Mouse (Mus musculus): ENCODE measurements around the gene Abca1. TPM values are rescaled to one million over a fixed set of nuclear protein-coding genes. Genes with fewer than 3 reads are reported as not detected.

Gene Abca1
- polyA plus RNA-seq, 1 experiment from 2014 or later = 4.2 TPM

GRCm38 (mm10) chr4:53043819-53044218 lies 115.9 kb downstream of the Abca1 start:
- H3K9me3 ChIP-seq = no peaks in the 10 kb centered on the region
- DNase-seq (ENCODE audit: low spot score) = no peak
- WGBS = 77% methylated on average over 8 of the region's 8 CpGs
- H3K4me3 ChIP-seq = no peak overlapping the region
- H3K4me1 ChIP-seq = peaks cover 8% of the 10 kb centered on the region
- no peak overlapping the region for H3K27ac ChIP-seq
- H3K36me3 ChIP-seq = peaks cover 17% of the 10 kb centered on the region
- no peaks in the 10 kb centered on the region for H3K27me3 ChIP-seq (ENCODE audit: insufficient read depth, poor library complexity, severe bottlenecking)

GRCm38 (mm10) chr4:53030326-53030948 lies 129.3 kb downstream of the Abca1 start:
- H3K36me3 ChIP-seq = no peaks in the 10 kb centered on the region
- no peaks in the 10 kb centered on the region for H3K9me3 ChIP-seq
- H3K27ac ChIP-seq = no peak overlapping the region
- no peaks in the 10 kb centered on the region for H3K27me3 ChIP-seq (ENCODE audit: insufficient read depth, poor library complexity, severe bottlenecking)
- 65% methylated on average over 8 of the region's 8 CpGs for WGBS
- no peak overlapping the region for H3K4me3 ChIP-seq
- DNase-seq (ENCODE audit: low spot score) = no peak
- H3K4me1 ChIP-seq = no peaks in the 10 kb centered on the region

DNA sequence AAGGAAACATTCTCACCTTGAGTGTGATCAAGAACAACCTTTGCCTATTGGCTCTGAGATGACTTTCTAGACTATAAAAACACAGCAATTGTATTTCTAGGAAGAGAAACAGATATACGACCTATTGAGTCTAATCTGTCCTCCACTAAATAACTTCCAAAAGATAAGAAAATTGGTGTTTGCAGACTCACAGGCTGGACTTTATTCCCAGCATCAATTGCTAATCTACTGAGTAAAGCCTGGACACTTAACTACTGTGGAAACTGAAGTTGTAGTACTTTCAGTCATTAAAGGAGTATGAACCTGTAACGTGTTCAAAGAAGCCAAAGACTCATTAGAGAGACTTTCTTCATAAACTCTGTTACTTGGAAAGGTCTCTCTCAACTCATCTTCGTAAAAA lies 131.9 kb downstream of the Abca1 start:
- DNase-seq (ENCODE audit: low spot score) = no peak
- no peaks in the 10 kb centered on the region for H3K9me3 ChIP-seq
- H3K27me3 ChIP-seq (ENCODE audit: insufficient read depth, poor library complexity, severe bottlenecking) = no peaks in the 10 kb centered on the region
- H3K4me3 ChIP-seq = no peak overlapping the region
- WGBS = 73% methylated on average over 3 of the region's 3 CpGs
- H3K27ac ChIP-seq = no peak overlapping the region
- H3K4me1 ChIP-seq = peaks cover 3% of the 10 kb centered on the region; the same call in 1 of the 2 replicates
- H3K36me3 ChIP-seq = peaks cover 12% of the 10 kb centered on the region

DNA sequence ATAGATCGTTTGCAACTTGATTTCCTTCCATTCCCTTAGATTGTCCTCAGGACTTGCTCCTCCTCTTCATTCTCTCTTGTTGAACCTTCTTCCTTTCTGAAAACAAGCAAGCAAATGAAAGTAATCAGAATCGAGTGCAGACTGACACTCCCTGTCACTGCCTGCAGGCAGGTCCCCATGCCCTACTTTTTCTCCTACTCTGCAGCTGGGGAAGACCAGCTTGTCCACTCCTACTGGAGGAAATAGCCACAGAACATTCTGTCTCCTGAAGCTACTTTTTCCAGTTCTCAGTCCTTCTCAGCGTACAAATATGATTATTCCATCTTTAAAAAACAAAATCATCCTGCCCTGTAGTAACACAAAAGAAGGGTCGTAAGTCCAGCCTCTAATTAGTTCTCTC lies 135.3 kb downstream of the Abca1 start:
- no peak for DNase-seq (ENCODE audit: low spot score)
- Histone ChIP-seq H3K36me3 (peaks cover 37% of the 10 kb centered on the region), H3K4me3 (no peak overlapping the region), H3K27me3 (ENCODE audit: insufficient read depth, poor library complexity, severe bottlenecking) (no peaks in the 10 kb centered on the region), H3K9me3 (no peaks in the 10 kb centered on the region), H3K27ac (no peak overlapping the region), H3K4me1 (peaks cover 3% of the 10 kb centered on the region; the same call in 1 of the 2 replicates)
- WGBS = 89% methylated on average over 4 of the region's 4 CpGs

- Histone ChIP-seq H3K9me3 (no peaks in the 10 kb centered on the region), H3K36me3 (peaks cover 46% of the 10 kb centered on the region), H3K27me3 (ENCODE audit: insufficient read depth, poor library complexity, severe bottlenecking) (no peaks in the 10 kb centered on the region), H3K27ac (no peak overlapping the region), H3K4me1 (peaks cover 3% of the 10 kb centered on the region; the same call in 1 of the 2 replicates), H3K4me3 (no peak overlapping the region)
- no peak for DNase-seq (ENCODE audit: low spot score)
- WGBS = 83% methylated on average over 14 of the region's 14 CpGs
Measured at GRCm38 (mm10) chr4:53023189-53023925, 136.3 kb downstream of the Abca1 start.

DNA sequence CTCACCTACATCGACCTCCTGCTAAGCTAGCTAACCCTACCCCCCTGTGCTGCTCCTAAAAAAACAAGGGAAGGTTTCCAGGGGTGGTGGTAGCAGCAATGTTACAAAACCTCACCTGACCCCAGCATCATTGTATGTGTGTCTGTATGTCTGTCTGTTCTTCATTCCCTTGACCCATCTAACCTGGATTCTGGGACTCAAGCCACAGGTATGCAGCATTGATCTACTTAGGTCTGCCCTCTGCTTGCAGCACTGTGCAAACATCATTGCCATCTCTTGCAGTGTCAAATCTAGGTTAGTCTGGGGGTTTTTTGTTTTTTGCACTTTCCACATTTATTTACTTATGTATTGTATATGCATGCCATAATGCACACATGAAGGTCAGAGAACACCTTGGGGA lies 141.3 kb downstream of the Abca1 start:
- H3K4me3 ChIP-seq = no peak overlapping the region
- H3K9me3 ChIP-seq = peaks cover 8% of the 10 kb centered on the region; the same call in 1 of the 2 replicates
- no peak for DNase-seq (ENCODE audit: low spot score)
- WGBS = 88% methylated on average over 1 of the region's 1 CpGs
- H3K27ac ChIP-seq = no peak overlapping the region
- H3K36me3 ChIP-seq = peaks cover 81% of the 10 kb centered on the region
- no peaks in the 10 kb centered on the region for H3K27me3 ChIP-seq (ENCODE audit: insufficient read depth, poor library complexity, severe bottlenecking)
- H3K4me1 ChIP-seq = no peaks in the 10 kb centered on the region

DNA sequence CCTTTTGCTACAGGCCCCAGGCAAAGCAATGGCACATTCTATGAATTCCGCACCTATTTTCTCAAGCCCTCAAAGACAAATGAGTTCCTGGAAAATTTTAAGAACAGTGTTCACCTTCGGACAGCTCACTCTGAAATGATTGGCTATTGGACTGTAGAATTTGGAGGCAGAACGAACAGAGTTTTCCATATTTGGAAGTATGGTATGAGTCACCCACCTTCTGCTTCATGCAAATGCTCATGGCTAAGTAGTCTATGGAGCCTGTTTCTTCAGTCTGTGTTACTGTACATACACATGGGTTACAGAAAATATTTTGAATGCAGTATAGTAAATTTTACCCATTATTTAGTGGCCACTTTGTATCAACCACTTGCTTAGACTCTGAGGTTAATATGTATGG lies 144.7 kb downstream of the Abca1 start:
- 94% methylated on average over 3 of the region's 3 CpGs for WGBS
- Histone ChIP-seq H3K4me3 (no peak overlapping the region), H3K9me3 (peaks cover 8% of the 10 kb centered on the region; the same call in 1 of the 2 replicates), H3K27me3 (ENCODE audit: insufficient read depth, poor library complexity, severe bottlenecking) (no peaks in the 10 kb centered on the region), H3K4me1 (peaks cover 4% of the 10 kb centered on the region; the same call in 1 of the 2 replicates), H3K36me3 (peaks cover 56% of the 10 kb centered on the region), H3K27ac (no peak overlapping the region)
- DNase-seq (ENCODE audit: low spot score) = no peak

GRCm38 (mm10) chr4:53014421-53014820 lies 145.3 kb downstream of the Abca1 start:
- H3K27ac ChIP-seq = no peak overlapping the region
- peaks cover 8% of the 10 kb centered on the region; the same call in 1 of the 2 replicates for H3K9me3 ChIP-seq
- DNase-seq (ENCODE audit: low spot score) = no peak
- WGBS = 92% methylated on average over 7 of the region's 7 CpGs
- peaks cover 50% of the 10 kb centered on the region for H3K36me3 ChIP-seq
- H3K4me1 ChIP-seq = peaks cover 4% of the 10 kb centered on the region; the same call in 1 of the 2 replicates
- no peak overlapping the region for H3K4me3 ChIP-seq
- no peaks in the 10 kb centered on the region for H3K27me3 ChIP-seq (ENCODE audit: insufficient read depth, poor library complexity, severe bottlenecking)

DNA sequence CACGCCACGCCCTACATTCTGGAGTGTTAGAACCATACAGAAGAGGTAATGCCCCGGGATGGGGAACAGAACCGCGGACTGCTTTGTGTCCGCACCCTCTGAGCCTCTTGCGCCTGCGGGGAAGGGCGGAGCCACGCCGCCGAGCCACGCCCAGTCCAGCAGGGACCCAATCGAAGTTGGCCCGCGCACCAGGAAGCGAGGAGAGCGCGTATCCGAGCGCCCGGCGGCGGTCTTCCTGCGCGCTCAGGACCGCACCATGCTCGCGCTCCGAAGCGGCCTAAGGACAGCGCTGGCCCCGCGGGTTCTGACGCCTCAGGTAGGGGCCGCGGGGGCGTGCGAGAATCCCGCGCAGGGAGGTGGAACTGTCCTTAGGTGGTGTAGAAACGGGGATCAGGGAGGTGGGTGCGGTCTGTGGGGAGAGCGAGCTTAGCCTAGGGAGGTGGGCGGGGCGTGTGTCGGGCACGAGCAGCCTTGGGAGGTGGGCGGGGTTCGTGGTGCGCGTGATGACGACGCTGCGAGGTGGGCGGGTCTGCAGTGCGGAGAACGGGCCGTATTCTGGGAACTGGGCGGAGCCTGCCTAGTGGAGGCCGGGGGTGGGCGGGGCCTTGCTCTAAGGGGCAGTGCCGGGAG lies 147.8 kb downstream of the Abca1 start, which contains the start of gene Nipsnap3b:
Gene Nipsnap3b (plus strand): TSS at position 149 of the 630 bp plus-strand sequence.
- Histone ChIP-seq H3K9me3 (peaks cover 6% of the 10 kb centered on the region; the same call in 1 of the 2 replicates), H3K27ac (peak within 1 kb of the TSS; percentile 94), H3K36me3 (peaks cover 25% of the 10 kb centered on the region), H3K27me3 (ENCODE audit: insufficient read depth, poor library complexity, severe bottlenecking) (no peaks in the 10 kb centered on the region), H3K4me3 (peak within 1 kb of the TSS; percentile 87), H3K4me1 (peaks cover 4% of the 10 kb centered on the region; the same call in 1 of the 2 replicates)
- WGBS = under 1% methylated on average over 63 of the region's 63 CpGs
- DNase-seq (ENCODE audit: low spot score) = peak; percentile 99

DNA sequence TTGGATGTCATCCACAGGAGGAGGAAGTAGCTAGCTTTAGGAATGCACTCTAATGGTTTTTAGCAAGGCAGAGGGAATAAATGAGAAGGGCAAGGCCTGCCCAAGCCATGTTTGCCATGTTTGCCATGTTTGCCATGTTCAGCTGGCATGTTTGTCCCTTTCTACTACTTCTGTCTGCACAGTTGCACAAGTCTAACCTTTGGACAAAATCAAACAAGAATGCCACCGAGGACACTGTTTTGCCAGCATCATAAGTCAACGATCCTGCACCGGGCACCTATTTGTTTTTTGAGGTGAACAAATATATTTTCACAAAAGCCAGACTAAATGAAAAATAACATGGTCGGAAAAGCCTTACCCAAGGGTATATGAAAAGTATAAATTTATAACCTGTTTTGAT lies 149.8 kb downstream of the Abca1 start:
- H3K27me3 ChIP-seq (ENCODE audit: insufficient read depth, poor library complexity, severe bottlenecking) = no peaks in the 10 kb centered on the region
- H3K9me3 ChIP-seq = no peaks in the 10 kb centered on the region
- no peak overlapping the region for H3K4me3 ChIP-seq
- H3K27ac ChIP-seq = no peak overlapping the region
- H3K4me1 ChIP-seq = peaks cover 4% of the 10 kb centered on the region; the same call in 1 of the 2 replicates
- DNase-seq (ENCODE audit: low spot score) = no peak
- peaks cover 6% of the 10 kb centered on the region for H3K36me3 ChIP-seq
- WGBS = 89% methylated on average over 4 of the region's 4 CpGs

DNA sequence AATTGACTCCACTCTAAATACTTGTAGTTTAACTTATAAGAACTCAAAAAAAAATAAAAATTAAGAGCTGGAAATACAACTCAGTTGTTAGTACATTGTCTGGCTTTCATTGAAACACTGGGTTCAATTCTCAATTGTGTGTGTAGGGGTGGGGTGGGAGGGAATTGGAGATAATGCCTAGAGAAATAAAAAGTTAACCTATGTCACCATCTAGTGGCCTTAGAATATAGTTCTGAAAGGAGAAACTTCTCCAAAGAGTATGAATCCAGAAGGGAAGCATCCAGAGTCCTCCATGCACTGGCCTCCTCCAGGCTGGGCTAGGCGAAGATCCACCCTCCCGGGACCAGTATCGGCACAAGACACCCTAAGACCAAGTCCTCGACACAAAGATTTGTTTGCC lies 150.5 kb downstream of the Abca1 start:
- H3K27ac ChIP-seq = no peak overlapping the region

DNA sequence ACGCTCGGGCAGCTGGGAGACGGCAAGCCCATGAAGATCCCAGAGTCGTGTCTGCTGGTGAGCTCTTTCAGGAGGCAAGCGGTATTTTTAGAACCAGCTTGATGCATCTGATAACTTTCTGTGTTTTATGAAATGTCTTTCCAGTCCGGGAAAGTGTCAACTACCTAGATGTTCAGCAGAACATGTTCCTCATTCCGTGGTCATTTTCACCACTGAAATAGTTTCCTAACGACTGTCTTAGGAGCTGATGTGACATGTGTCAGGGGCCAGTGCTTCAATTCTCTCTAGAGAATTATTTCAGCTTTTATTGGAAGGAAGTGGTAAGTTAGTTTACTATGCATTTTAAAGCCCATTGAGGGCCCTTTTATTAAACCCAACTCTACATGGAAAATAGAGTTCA lies 159.5 kb downstream of the Abca1 start:
- no peaks in the 10 kb centered on the region for H3K27me3 ChIP-seq (ENCODE audit: insufficient read depth, poor library complexity, severe bottlenecking)
- H3K27ac ChIP-seq = no peak overlapping the region
- H3K36me3 ChIP-seq = no peaks in the 10 kb centered on the region
- DNase-seq (ENCODE audit: low spot score) = no peak
- H3K4me3 ChIP-seq = no peak overlapping the region
- H3K4me1 ChIP-seq = no peaks in the 10 kb centered on the region; the same call in 1 of the 2 replicates
- WGBS = 52% methylated on average over 8 of the region's 8 CpGs
- no peaks in the 10 kb centered on the region for H3K9me3 ChIP-seq

More for the DNA sequence above, 150.5 kb downstream of the Abca1 start:
- 0 out of 2 replicates have a peak, but pooled peaks cover 3% of the 10 kb centered on the region for H3K36me3 ChIP-seq
- WGBS = 64% methylated on average over 4 of the region's 4 CpGs
- DNase-seq (ENCODE audit: low spot score) = no peak
- no peak overlapping the region for H3K4me3 ChIP-seq
- H3K9me3 ChIP-seq = no peaks in the 10 kb centered on the region
- peaks cover 4% of the 10 kb centered on the region; the same call in 1 of the 2 replicates for H3K4me1 ChIP-seq
- no peaks in the 10 kb centered on the region for H3K27me3 ChIP-seq (ENCODE audit: insufficient read depth, poor library complexity, severe bottlenecking)

GRCm38 (mm10) chr4:52999449-52999848 lies 160.2 kb downstream of the Abca1 start:
- 97% methylated on average over 6 of the region's 6 CpGs for WGBS
- Histone ChIP-seq H3K27me3 (ENCODE audit: insufficient read depth, poor library complexity, severe bottlenecking) (no peaks in the 10 kb centered on the region), H3K36me3 (no peaks in the 10 kb centered on the region), H3K9me3 (no peaks in the 10 kb centered on the region), H3K27ac (no peak overlapping the region), H3K4me1 (no peaks in the 10 kb centered on the region; the same call in 1 of the 2 replicates), H3K4me3 (no peak overlapping the region)
- DNase-seq (ENCODE audit: low spot score) = no peak
